Comparison of ENCODE assay signal across 14 mouse cellular contexts in genomic region chr16:45070383-45071083, GRCm38 (mm10). TPM values are rescaled to one million over a fixed set of nuclear protein-coding genes. Genes with fewer than 3 reads are reported as not detected.
A peak's percentile ranks its signal among the peaks of the same experiment; 100 is the strongest.
DNase-seq lines count a peak whose midpoint lies in the region; ATAC-seq and TF ChIP-seq lines count a peak whose summit lies in the region.
"Had no signal": no experiment of that assay in that cellular context is flagged by ENCODE, and none has a peak within 500 bp of the region (broad histone marks: within the 10 kb centered on the region; RNA-seq: fewer than 3 reads in every experiment).

No protein-coding gene starts in this region.

- no peak overlapping the region for H3K4me2 ChIP-seq in heart, postnatal 0 days (ENCODE audit: low read depth, low read length)
- H3K4me2 ChIP-seq in myocyte (ENCODE audit: low read depth), result peak overlapping the region; percentile 81
- H3K4me2 ChIP-seq: embryonic facial prominence, embryonic 13.5 days; heart, embryonic 15.5 days; neural tube, embryonic 15.5 days had no signal

- H3ac ChIP-seq in myocyte (ENCODE audit: control insufficient read depth, insufficient read length), result no peak overlapping the region

- no peaks in the 10 kb centered on the region for H3K27me3 ChIP-seq in kidney, adult 2 months (replicated peaks; ENCODE audit: control insufficient read depth, insufficient read depth, low read length)
- no peaks in the 10 kb centered on the region for H3K27me3 ChIP-seq in heart, postnatal 0 days (ENCODE audit: control insufficient read depth, insufficient read depth, low read length)
- H3K27me3 ChIP-seq in myocyte (ENCODE audit: control insufficient read depth, insufficient read depth, insufficient read length), result no peaks in the 10 kb centered on the region
- H3K27me3 ChIP-seq: embryonic facial prominence, embryonic 13.5 days; heart, embryonic 15.5 days; neural tube, embryonic 15.5 days had no signal

- DNase-seq in kidney, adult 2 months, result peak; percentile 10
- DNase-seq in kidney, adult 8-10 months, result no peak
- DNase-seq in adrenal gland, adult 8-10 months, result peak; percentile 5
- DNase-seq in heart, postnatal 0 days (ENCODE audit: low spot score), result no peak
- DNase-seq in layer of hippocampus, postnatal 25 days (ENCODE audit: extremely low spot score in 1 of 2, low spot score in 1 of 2), result no peak
- DNase-seq in right cerebral cortex, adult 18-20 months, result no peak
- DNase-seq in cerebellum, postnatal 14 days, result no peak
- DNase-seq: layer of hippocampus, postnatal 36 days had no signal

- H3K9me3 ChIP-seq in heart, postnatal 0 days (replicated peaks; ENCODE audit: control insufficient read depth, low read length), result no peaks in the 10 kb centered on the region
- H3K9me3 ChIP-seq: embryonic facial prominence, embryonic 13.5 days; G1E; heart, embryonic 15.5 days; neural tube, embryonic 15.5 days had no signal

- TF ChIP-seq POLR2A in kidney, adult 2 months (IDR thresholded peaks at IDR 0.05; ENCODE audit: low read depth, low read length), result no peak
- TF ChIP-seq POLR2A in myocyte (IDR thresholded peaks at IDR 0.05; ENCODE audit: insufficient read length, low read depth), result no peak

- WGBS in kidney, adult 2 months, result 82% methylated on average over 8 of the region's 8 CpGs
- 78% methylated on average over 8 of the region's 8 CpGs for WGBS in heart, postnatal 0 days

- no peaks in the 10 kb centered on the region for H3K79me2 ChIP-seq in myocyte (ENCODE audit: control insufficient read depth, insufficient read depth)

- peak; percentile 41; the same call in 1 of the 2 replicates for ATAC-seq in heart, postnatal 0 days (ENCODE audit: insufficient read depth, low read depth)

- no peak overlapping the region for H3K27ac ChIP-seq in kidney, adult 2 months (ENCODE audit: insufficient read depth, low read depth, low read length)
- H3K27ac ChIP-seq in heart, postnatal 0 days (ENCODE audit: low read depth), result no peak overlapping the region
- H3K27ac ChIP-seq: embryonic facial prominence, embryonic 13.5 days; heart, embryonic 15.5 days; macrophage; neural tube, embryonic 15.5 days had no signal

- no peak overlapping the region for H3K9ac ChIP-seq in heart, postnatal 0 days (replicated peaks; ENCODE audit: low read depth, low read length)
- H3K9ac ChIP-seq: embryonic facial prominence, embryonic 13.5 days; heart, embryonic 15.5 days; neural tube, embryonic 15.5 days had no signal

- no peak for TF ChIP-seq EP300 in heart, postnatal 0 days (IDR thresholded peaks at IDR 0.05; ENCODE audit: low read depth)

- no peak overlapping the region for H3K4me3 ChIP-seq in kidney, adult 2 months (ENCODE audit: insufficient read depth, low read depth, low read length)
- H3K4me3 ChIP-seq in heart, postnatal 0 days (ENCODE audit: low read depth, low read length), result no peak overlapping the region
- H3K4me3 ChIP-seq in myocyte, result no peak overlapping the region
- H3K4me3 ChIP-seq: embryonic facial prominence, embryonic 13.5 days; heart, embryonic 15.5 days; neural tube, embryonic 15.5 days had no signal

- H3K36me3 ChIP-seq in kidney, adult 2 months (ENCODE audit: control insufficient read depth, insufficient read depth, low read length), result no peaks in the 10 kb centered on the region
- H3K36me3 ChIP-seq in heart, postnatal 0 days (replicated peaks; ENCODE audit: control insufficient read depth, insufficient read depth, low read length), result no peaks in the 10 kb centered on the region
- H3K36me3 ChIP-seq in myocyte (ENCODE audit: control insufficient read depth, insufficient read depth), result no peaks in the 10 kb centered on the region
- H3K36me3 ChIP-seq: embryonic facial prominence, embryonic 13.5 days; G1E; heart, embryonic 15.5 days; neural tube, embryonic 15.5 days had no signal

- H3K4me1 ChIP-seq in kidney, adult 2 months (ENCODE audit: control insufficient read depth, insufficient read depth, low read length), result no peaks in the 10 kb centered on the region
- H3K4me1 ChIP-seq in heart, postnatal 0 days (ENCODE audit: control insufficient read depth, insufficient read depth), result no peaks in the 10 kb centered on the region
- H3K4me1 ChIP-seq: heart, embryonic 15.5 days; neural tube, embryonic 15.5 days had no signal

- TF ChIP-seq CTCF in kidney, adult 2 months (conservative IDR thresholded peaks at IDR 0.05; ENCODE audit: insufficient read depth, insufficient read length, low read depth, low read length), result no peak
- no peak for TF ChIP-seq CTCF in heart, postnatal 0 days (IDR thresholded peaks at IDR 0.05; ENCODE audit: low read depth)

TF ChIP-seq in myocyte, 11 proteins besides CTCF, POLR2A, EP300 and RAD21:
- TF ChIP-seq MAX (IDR thresholded peaks at IDR 0.05; ENCODE audit: low read depth), result no peak
- no peak for TF ChIP-seq POLR2AphosphoS2 (IDR thresholded peaks at IDR 0.05; ENCODE audit: insufficient read length, low read depth)
- no peak for TF ChIP-seq SRF (IDR thresholded peaks at IDR 0.05; ENCODE audit: control insufficient read depth, insufficient read length, low read depth)
- no peak for TF ChIP-seq CEBPB (IDR thresholded peaks at IDR 0.05; ENCODE audit: insufficient read depth, poor library complexity, severe bottlenecking)
- no peak for TF ChIP-seq TCF3 (IDR thresholded peaks at IDR 0.05; ENCODE audit: insufficient read length, low read depth)
- no peak for TF ChIP-seq E2F4 (IDR thresholded peaks at IDR 0.05; ENCODE audit: insufficient read depth)
- TF ChIP-seq USF1 (IDR thresholded peaks at IDR 0.05; ENCODE audit: low read depth), result peak; percentile 13
- TF ChIP-seq MYOD1 (IDR thresholded peaks at IDR 0.05; ENCODE audit: control insufficient read depth in 1 of 3, insufficient read length in 2 of 3, low read depth in 2 of 3), result peak; percentile 76 to 84 (median 81)
- peak; percentile 8 for TF ChIP-seq TCF12 (IDR thresholded peaks at IDR 0.05; ENCODE audit: insufficient read depth, poor library complexity, severe bottlenecking)
- peak in 1 of 3 experiments; percentile 42 for TF ChIP-seq MYOG (IDR thresholded peaks at IDR 0.05; ENCODE audit: control insufficient read depth in 1 of 3, insufficient read depth in 1 of 3, insufficient read length in 2 of 3, low read depth in 2 of 3)
- no peak for TF ChIP-seq REST (IDR thresholded peaks at IDR 0.05; ENCODE audit: insufficient read depth, insufficient read length)

RNA-seq across cellular contexts. Expression of gene Ccdc80, which starts 22.7 kb away (rescaled TPM):
- 7.6 and 10.4 TPM in 2 replicates for polyA plus RNA-seq in kidney, adult 2 months (2012; rRNA removed)
- 100 to 1,000 TPM in 1 of 4 experiments, 10 to 100 TPM in 3; 27.8 to 133 (median 47.9) TPM for total RNA-seq in adrenal gland, adult 8-10 months (2022)
- total RNA-seq in heart, postnatal 0 days (2014; rRNA removed; ENCODE audit: low replicate concordance), result 61.4 and 70.2 TPM in 2 replicates
- polyA plus RNA-seq in heart, postnatal 0 days (2015; fragmentation: Nextera tagmentation; extraction: Ambion mirVana), result 75.3 and 75.8 TPM in 2 replicates
- 21.7 TPM for polyA plus RNA-seq in myocyte (2012; fragmentation: generic; extraction: Trizol)
- total RNA-seq in layer of hippocampus, postnatal 25 days (2021), result 1 to 10 TPM; 3.9 to 4.0 TPM
- polyA plus RNA-seq: G1E had no signal

Comparison
In these comparisons a context has a peak if more than half of its experiments do, and no peak if none do; other contexts are left out.
1. DNase-seq: peak in kidney, adult 2 months (single experiment) and adrenal gland, adult 8-10 months (single experiment); none in kidney, adult 8-10 months (0 of 2), heart, postnatal 0 days (single experiment), layer of hippocampus, postnatal 25 days (0 of 2), right cerebral cortex, adult 18-20 months (single experiment) and cerebellum, postnatal 14 days (0 of 2).
2. RNA of gene Ccdc80, which starts 22.7 kb away (total RNA-seq): 61.4 to 70.2 TPM in heart, postnatal 0 days and 27.8 to 133 TPM in adrenal gland, adult 8-10 months; 3.9 to 4.0 TPM in layer of hippocampus, postnatal 25 days; every median in the first group is over 4 times any median in the second.